22 mouse cellular contexts compared by ENCODE assay signal in genomic region chr7:125451078-125451477, GRCm38 (mm10).
"Had no signal": no experiment of that assay in that cellular context is flagged by ENCODE, and none has a peak within 500 bp of the region (broad histone marks: within the 10 kb centered on the region; RNA-seq: fewer than 3 reads in every experiment).

No protein-coding gene starts in this region.

- H3K9me3 ChIP-seq: heart, embryonic 10.5 days; heart, embryonic 12.5 days; hindbrain, embryonic 10.5 days; hindbrain, embryonic 12.5 days; intestine, embryonic 15.5 days had no signal

- ATAC-seq: hindbrain, embryonic 16.5 days; inflammation-experienced regulatory T-cells, adult 6 months; intestine, embryonic 15.5 days; intestine, postnatal 0 days had no signal

- H3K27ac ChIP-seq: gastrocnemius, adult 2 months; heart, embryonic 10.5 days; hindbrain, embryonic 10.5 days; hindbrain, embryonic 12.5 days; hindbrain, embryonic 14.5 days; intestine, embryonic 15.5 days; layer of hippocampus, adult 2 months; left cerebral cortex, adult 2 months had no signal

- H3K4me2 ChIP-seq: heart, embryonic 12.5 days; hindbrain, embryonic 12.5 days; hindbrain, embryonic 14.5 days; intestine, embryonic 15.5 days had no signal

- H3K4me1 ChIP-seq: hindbrain, embryonic 12.5 days; intestine, embryonic 15.5 days had no signal

- H3K9ac ChIP-seq: heart, embryonic 12.5 days; hindbrain, embryonic 14.5 days; intestine, embryonic 15.5 days had no signal

- H3K36me3 ChIP-seq: intestine, embryonic 15.5 days had no signal

- DNase-seq: gastrocnemius, adult 2 months; gastrocnemius, postnatal 10 days; gastrocnemius, postnatal 25 days; heart, adult 18-20 months; heart, postnatal 10 days; heart, postnatal 4 days; kidney, adult 18-20 months; kidney, adult 8-10 months; kidney, postnatal 10 days; kidney, postnatal 25 days; kidney, postnatal 4 days had no signal

- H3K27me3 ChIP-seq: heart, embryonic 12.5 days; hindbrain, embryonic 12.5 days; intestine, embryonic 15.5 days had no signal

- H3K4me3 ChIP-seq: gastrocnemius, adult 2 months; heart, embryonic 10.5 days; heart, embryonic 12.5 days; hindbrain, embryonic 10.5 days; hindbrain, embryonic 12.5 days; intestine, embryonic 15.5 days; layer of hippocampus, adult 2 months; left cerebral cortex, adult 2 months had no signal
